ENCODE assay signal across 8 mouse cellular contexts in the genomic region with DNA sequence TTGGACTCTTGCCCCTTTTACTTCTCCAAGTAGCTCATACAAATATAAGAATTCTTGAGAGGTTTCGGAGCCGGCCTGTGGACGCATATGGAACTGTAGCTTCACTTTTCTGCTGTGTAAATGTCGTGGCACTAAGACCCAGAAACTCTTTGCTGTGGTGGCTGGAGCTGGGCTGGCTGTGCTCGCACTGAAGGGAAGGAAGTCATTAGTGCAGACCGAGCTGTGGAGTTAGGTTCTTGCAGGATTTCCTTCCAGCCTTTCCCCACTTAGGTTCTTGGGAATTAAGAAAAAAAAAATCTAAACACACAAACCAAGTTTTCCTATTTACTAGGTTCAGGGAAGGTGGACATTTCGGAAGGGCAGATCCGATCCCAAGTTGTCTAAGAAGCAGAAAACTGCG.
DNase-seq lines count a peak whose midpoint lies in the region; ATAC-seq and TF ChIP-seq lines count a peak whose summit lies in the region.

No protein-coding gene starts in this region.

- peak; percentile 70; the same call in 1 of the 2 replicates for ATAC-seq in heart, embryonic 11.5 days (replicated peaks; ENCODE audit: insufficient number of reproducible peaks, low FRiP score, low TSS enrichment)
- ATAC-seq in limb, embryonic 14.5 days (ENCODE audit: low FRiP score, low read depth), result peak; percentile 88
- peak; percentile 80; the same call in 1 of the 2 replicates for ATAC-seq in midbrain, embryonic 14.5 days (ENCODE audit: low FRiP score, low TSS enrichment)

- peak overlapping the region; percentile 92 for H3K4me2 ChIP-seq in heart, embryonic 11.5 days
- peak overlapping the region; percentile 91 for H3K4me2 ChIP-seq in limb, embryonic 14.5 days (replicated peaks; ENCODE audit: low read depth, low read length, severe bottlenecking)
- H3K4me2 ChIP-seq in midbrain, embryonic 14.5 days (ENCODE audit: low read length), result peak overlapping the region; percentile 92

- peak; percentile 96 for DNase-seq in brain, embryonic 14.5 days (ENCODE audit: low read depth)
- DNase-seq in fibroblast of lung, adult 2 months (ENCODE audit: low read depth), result peak; percentile 73
- peak; percentile 77 for DNase-seq in kidney, adult 9 months
- peak; percentile 93 for DNase-seq in limb, embryonic 14.5 days (ENCODE audit: low spot score)
- DNase-seq in midbrain, embryonic 14.5 days, result peak; percentile 91
- DNase-seq in c-Kit-positive CD71-positive TER-119-positive erythroid progenitor cells, embryonic 14.5 days (ENCODE audit: low spot score), result no peak

- peak overlapping the region; percentile 72 for H3K4me3 ChIP-seq in heart, embryonic 11.5 days (ENCODE audit: low read depth, low read length)
- peak overlapping the region; percentile 79 for H3K4me3 ChIP-seq in limb, embryonic 14.5 days (replicated peaks; ENCODE audit: low read length)
- H3K4me3 ChIP-seq in midbrain, embryonic 14.5 days (replicated peaks; ENCODE audit: low read depth, low read length), result peak overlapping the region; percentile 72
- H3K4me3 ChIP-seq in small intestine, adult 2 months (ENCODE audit: low read depth, low read length), result no peak overlapping the region

- no peaks in the 10 kb centered on the region; the same call in 1 of the 2 replicates for H3K36me3 ChIP-seq in heart, embryonic 11.5 days (ENCODE audit: control insufficient read depth, insufficient read depth, low read length)
- H3K36me3 ChIP-seq in limb, embryonic 14.5 days (ENCODE audit: control insufficient read depth, insufficient read depth, low read length), result no peaks in the 10 kb centered on the region
- no peaks in the 10 kb centered on the region for H3K36me3 ChIP-seq in midbrain, embryonic 14.5 days (ENCODE audit: control insufficient read depth, insufficient read depth, low read length)
- no peaks in the 10 kb centered on the region for H3K36me3 ChIP-seq in small intestine, adult 2 months (ENCODE audit: control insufficient read depth, insufficient read depth, low read length)

- peaks cover 9% of the 10 kb centered on the region for H3K27me3 ChIP-seq in heart, embryonic 11.5 days (ENCODE audit: control insufficient read depth, insufficient read depth, low read length)
- H3K27me3 ChIP-seq in limb, embryonic 14.5 days (ENCODE audit: control insufficient read depth, insufficient read depth, low read length), result no peaks in the 10 kb centered on the region
- H3K27me3 ChIP-seq in midbrain, embryonic 14.5 days (ENCODE audit: control insufficient read depth, insufficient read depth, low read length), result no peaks in the 10 kb centered on the region
- peaks cover 17% of the 10 kb centered on the region for H3K27me3 ChIP-seq in small intestine, adult 2 months (ENCODE audit: control insufficient read depth, insufficient read depth, low read length)

- H3K4me1 ChIP-seq in heart, embryonic 11.5 days (ENCODE audit: control insufficient read depth, insufficient read depth, low read length), result peaks cover 10% of the 10 kb centered on the region
- H3K4me1 ChIP-seq in limb, embryonic 14.5 days (ENCODE audit: control insufficient read depth, insufficient read depth, low read length), result peaks cover 16% of the 10 kb centered on the region
- H3K4me1 ChIP-seq in midbrain, embryonic 14.5 days (ENCODE audit: control insufficient read depth, insufficient read depth, low read length), result peaks cover 25% of the 10 kb centered on the region
- no peaks in the 10 kb centered on the region for H3K4me1 ChIP-seq in small intestine, adult 2 months (ENCODE audit: control insufficient read depth, insufficient read depth, insufficient read length, low read length)

- H3K9ac ChIP-seq in heart, embryonic 11.5 days (ENCODE audit: low read depth, low read length), result peak overlapping the region; percentile 71
- H3K9ac ChIP-seq in limb, embryonic 14.5 days (ENCODE audit: low read depth, low read length, severe bottlenecking), result peak overlapping the region; percentile 83; the same call in 1 of the 2 replicates
- H3K9ac ChIP-seq in midbrain, embryonic 14.5 days (replicated peaks; ENCODE audit: low read length), result peak overlapping the region; percentile 80

- peaks cover 5% of the 10 kb centered on the region for H3K9me3 ChIP-seq in heart, embryonic 11.5 days (replicated peaks; ENCODE audit: control insufficient read depth, low read length)
- no peaks in the 10 kb centered on the region for H3K9me3 ChIP-seq in limb, embryonic 14.5 days (ENCODE audit: control insufficient read depth, low read length)
- H3K9me3 ChIP-seq in midbrain, embryonic 14.5 days (ENCODE audit: control insufficient read depth, low read length), result no peaks in the 10 kb centered on the region

- TF ChIP-seq POLR2A in brain, embryonic 14.5 days (IDR thresholded peaks at IDR 0.05; ENCODE audit: borderline replicate concordance, extremely low read depth, insufficient read depth, insufficient read length, poor library complexity, severe bottlenecking), result peak; percentile 33; the same call in 1 of the 2 replicates
- peak; percentile 94; the same call in 1 of the 2 replicates for TF ChIP-seq POLR2A in limb, embryonic 14.5 days (IDR thresholded peaks at IDR 0.05; ENCODE audit: borderline replicate concordance, extremely low read depth, insufficient read depth, insufficient read length)
- peak; percentile 39; the same call in 1 of the 2 replicates for TF ChIP-seq POLR2A in small intestine, adult 2 months (IDR thresholded peaks at IDR 0.05; ENCODE audit: low read depth, low read length)

- WGBS in heart, embryonic 11.5 days (ENCODE audit: insufficient replicate concordance), result 3% methylated on average over 9 of the region's 9 CpGs
- WGBS in limb, embryonic 14.5 days, result under 1% methylated on average over 9 of the region's 9 CpGs
- WGBS in midbrain, embryonic 14.5 days, result 2% methylated on average over 9 of the region's 9 CpGs
- 4% methylated on average over 9 of the region's 9 CpGs for WGBS in small intestine, adult 2 months

- TF ChIP-seq CTCF in brain, embryonic 14.5 days (IDR thresholded peaks at IDR 0.05; ENCODE audit: borderline replicate concordance, extremely low read depth, insufficient read depth, insufficient read length), result peak; percentile 53; the same call in 1 of the 2 replicates
- peak; percentile 23; the same call in 1 of the 2 replicates for TF ChIP-seq CTCF in small intestine, adult 2 months (IDR thresholded peaks at IDR 0.05; ENCODE audit: extremely low read depth, insufficient read length, insufficient replicate concordance, low read depth, low read length)

- H3K27ac ChIP-seq in heart, embryonic 11.5 days (ENCODE audit: low read depth, low read length), result peak overlapping the region; percentile 57
- peak overlapping the region; percentile 93 for H3K27ac ChIP-seq in limb, embryonic 14.5 days (replicated peaks; ENCODE audit: low read depth, low read length)
- 0 out of 2 replicates have a peak overlapping the region, but pooled peaks have one; percentile 88 for H3K27ac ChIP-seq in midbrain, embryonic 14.5 days (replicated peaks; ENCODE audit: low read depth, low read length)
- H3K27ac ChIP-seq in small intestine, adult 2 months (ENCODE audit: insufficient read depth, low read depth, low read length), result peak overlapping the region; percentile 53; the same call in 1 of the 2 replicates

Comparison
In these comparisons a context has a peak if more than half of its experiments do, and no peak if none do; other contexts are left out.
1. POLR2A ChIP-seq: peak in every context shown above with its lines; median percentile 94 in limb, embryonic 14.5 days; 39 in small intestine, adult 2 months; 33 in brain, embryonic 14.5 days.